Mouse (Mus musculus) adipocyte (in vitro differentiated cells): Measurements from ENCODE around the gene Bcl7c.

Experiments
- DNase-seq: peaks from one replicate; pipeline ENCODE4 v3.0.0-alpha.2; 2016; ENCODE audit warnings: low spot score

Bcl7c gene

GRCm38 (mm10) chr7:127685304-127686018 lies 23.3 kb downstream of the Bcl7c start:
- DNase-seq, result no peak

GRCm38 (mm10) chr7:127681888-127682553 lies 26.7 kb downstream of the Bcl7c start:
- no peak for DNase-seq

- no peak for DNase-seq
These were observed 28.2 kb downstream of the Bcl7c start for GRCm38 (mm10) chr7:127680541-127680940.

GRCm38 (mm10) chr7:127678811-127679210 lies 29.9 kb downstream of the Bcl7c start:
- no peak for DNase-seq

- DNase-seq, result no peak
These were observed 31.1 kb downstream of the Bcl7c start for GRCm38 (mm10) chr7:127677609-127678008.

- DNase-seq, result no peak
These were observed 31.7 kb downstream of the Bcl7c start for GRCm38 (mm10) chr7:127677077-127677476.

- DNase-seq, result no peak
These were observed 33.3 kb downstream of the Bcl7c start for GRCm38 (mm10) chr7:127675391-127675811.

- DNase-seq, result peak; percentile 90
These were observed 33.8 kb downstream of the Bcl7c start for GRCm38 (mm10) chr7:127674977-127675376.

- no peak for DNase-seq
These were observed 36.0 kb downstream of the Bcl7c start for GRCm38 (mm10) chr7:127672776-127673175.

- no peak for DNase-seq
These were observed 36.6 kb downstream of the Bcl7c start for GRCm38 (mm10) chr7:127671880-127672774.

GRCm38 (mm10) chr7:127667171-127667570 lies 41.6 kb downstream of the Bcl7c start:
- DNase-seq, result no peak

- no peak for DNase-seq
These were observed 42.1 kb downstream of the Bcl7c start for GRCm38 (mm10) chr7:127666679-127667078.

GRCm38 (mm10) chr7:127666066-127666654 lies 42.6 kb downstream of the Bcl7c start:
- no peak for DNase-seq

- peak; percentile 58 for DNase-seq
These were observed 45.8 kb downstream of the Bcl7c start for GRCm38 (mm10) chr7:127662926-127663325.

GRCm38 (mm10) chr7:127661833-127662232 lies 46.9 kb downstream of the Bcl7c start:
- no peak for DNase-seq

- DNase-seq, result no peak
These were observed 47.9 kb downstream of the Bcl7c start for GRCm38 (mm10) chr7:127660882-127661281.

GRCm38 (mm10) chr7:127656946-127657345 lies 51.8 kb downstream of the Bcl7c start:
- DNase-seq, result peak; percentile 35

- no peak for DNase-seq
These were observed 54.4 kb downstream of the Bcl7c start for GRCm38 (mm10) chr7:127654318-127654717.

- DNase-seq, result no peak
These were observed 56.7 kb downstream of the Bcl7c start for GRCm38 (mm10) chr7:127652050-127652449.

- no peak for DNase-seq
These were observed 57.1 kb downstream of the Bcl7c start for GRCm38 (mm10) chr7:127651624-127652023.

GRCm38 (mm10) chr7:127649206-127649605 lies 59.5 kb downstream of the Bcl7c start:
- DNase-seq, result no peak
